Mouse (Mus musculus) bone marrow, adult 2 months (tissue): ENCODE results near the gene Vmn1r222.

Experiments
- CTCF ChIP-seq: fragments of 200-500 bp; IDR thresholded peaks from 2 replicates; pipeline ENCODE4 v1.5.1; 2011; ENCODE audit warnings: low read length, control low read depth; ENCODE audit not compliant: control insufficient read depth, insufficient read depth
- POLR2A ChIP-seq: fragments of 200-500 bp; IDR thresholded peaks from 2 replicates; pipeline ENCODE4 v1.6.1; 2011; ENCODE audit warnings: low read depth, mild to moderate bottlenecking, control low read depth, low read length, borderline replicate concordance; ENCODE audit not compliant: control insufficient read depth

DNA sequence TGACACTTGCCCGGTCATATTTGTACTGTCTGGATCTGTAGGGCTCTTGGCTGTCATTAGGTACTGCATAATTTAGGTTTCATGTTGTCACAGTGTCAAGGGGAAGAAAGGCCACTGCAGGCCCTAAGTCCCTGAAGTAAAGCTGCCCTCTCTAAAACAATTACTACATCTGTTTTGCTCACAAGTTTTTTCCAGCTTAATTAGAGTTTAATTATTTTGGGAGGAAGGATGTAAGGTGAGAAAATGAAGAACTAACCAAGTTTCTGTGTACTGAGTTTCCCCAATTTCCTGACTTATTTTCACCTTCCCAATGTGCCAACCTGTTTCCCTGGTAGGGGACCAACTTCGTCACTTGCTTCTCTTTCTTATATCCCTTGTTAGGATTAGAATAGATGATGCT, 47.9 kb downstream of the Vmn1r222 start, which contains the start of gene Vmn1r220:
- no peak for TF ChIP-seq POLR2A
- no peak for TF ChIP-seq CTCF
